Mouse (Mus musculus) hindbrain, embryonic 16.5 days (tissue): ENCODE results near the gene Chst3. TPM values are rescaled to one million over a fixed set of nuclear protein-coding genes. Genes with fewer than 3 reads are reported as not detected.
A peak's percentile ranks its signal among the peaks of the same experiment; 100 is the strongest.
"Not testable (repeated sequence)": the region's sequence is repeated elsewhere in the genome, so short reads cannot be mapped to it uniquely, and the experiment has no call there.

Experiments used
- ATAC-seq: fragments of 200-750 bp; cut with Nextera tagmentation; 2 replicates; pipeline ENCODE4 v1.8.0; 2017; ENCODE audit warnings: moderate TSS enrichment, moderate library complexity
- H3K27ac ChIP-seq: fragments of 300-500 bp; sonication (generic); 2 replicates; pipeline ENCODE4 v1.5.1; 2014; ENCODE audit warnings: low read depth, mild to moderate bottlenecking, control low read depth, low read length, moderate library complexity
- H3K27me3 ChIP-seq: fragments of 300-500 bp; sonication (generic); replicated peaks from 2 replicates; pipeline ENCODE4 v1.6.1; 2014; ENCODE audit warnings: low read length; ENCODE audit not compliant: control insufficient read depth, insufficient read depth
- H3K36me3 ChIP-seq: fragments of 300-500 bp; sonication (generic); 2 replicates; pipeline ENCODE4 v1.6.1; 2014; ENCODE audit warnings: mild to moderate bottlenecking, low read length, moderate library complexity, mixed read lengths; ENCODE audit not compliant: control insufficient read depth, insufficient read depth
- H3K4me1 ChIP-seq: fragments of 300-500 bp; sonication (generic); 2 replicates; pipeline ENCODE4 v1.6.1; 2014; ENCODE audit warnings: low read depth, low read length; ENCODE audit not compliant: control insufficient read depth, insufficient read depth
- H3K4me2 ChIP-seq: fragments of 300-500 bp; sonication (generic); 2 replicates; pipeline ENCODE4 v1.6.1; 2014; ENCODE audit warnings: mild to moderate bottlenecking, low read length, control low read depth, moderate library complexity
- H3K4me3 ChIP-seq: fragments of 300-500 bp; sonication (generic); 2 replicates; pipeline ENCODE4 v1.5.1; 2014; ENCODE audit warnings: mild to moderate bottlenecking, low read length, control low read depth, moderate library complexity
- H3K9ac ChIP-seq: fragments of 300-500 bp; sonication (generic); 2 replicates; pipeline ENCODE4 v1.6.1; 2014; ENCODE audit warnings: low read depth, mild to moderate bottlenecking, control low read depth, low read length, moderate library complexity
- H3K9me3 ChIP-seq: fragments of 300-500 bp; sonication (generic); 2 replicates; pipeline ENCODE4 v1.6.1; 2014; ENCODE audit warnings: mild to moderate bottlenecking, low read length, moderate library complexity; ENCODE audit not compliant: control insufficient read depth
- WGBS: fragments of 180-500 bp; shearing (Covaris S2); extraction: QIAGEN DNeasy Blood & Tissue Kit; methylation state at CpG from one replicate; pipeline ENCODE4 v1.1.7; 2014; 5-methylcytosine and 5-hydroxymethylcytosine counted together
- polyA plus RNA-seq: library from polyadenylated mRNA; unstranded; fragments of >200 nt; fragmentation: Nextera tagmentation; extraction: Ambion mirVana; gene quantifications from 2 replicates; pipeline ENCODE4 v1.2.1, GENCODE M21; 2015

The Chst3 gene
- polyA plus RNA-seq, 1 experiment from 2014 or later: 1.7 TPM

GRCm38 (mm10) chr10:60221571-60222259 lies 2.7 kb upstream of the Chst3 start:
- not testable (repeated sequence) for H3K4me3 ChIP-seq, H3K36me3 ChIP-seq, H3K9ac ChIP-seq, ATAC-seq, H3K27ac ChIP-seq, H3K9me3 ChIP-seq, H3K4me2 ChIP-seq
- peaks cover 12% of the 10 kb centered on the region for H3K27me3 ChIP-seq
- 93% methylated on average over 5 of the region's 5 CpGs for WGBS
- H3K4me1 ChIP-seq: peaks cover 12% of the 10 kb centered on the region

GRCm38 (mm10) chr10:60220607-60221006 lies 1.5 kb upstream of the Chst3 start:
- Histone ChIP-seq H3K9me3 (no peaks in the 10 kb centered on the region), H3K36me3 (no peaks in the 10 kb centered on the region), H3K9ac (no peak overlapping the region), H3K4me1 (peaks cover 12% of the 10 kb centered on the region), H3K4me2 (no peak overlapping the region), H3K27ac (no peak overlapping the region), H3K27me3 (peaks cover 12% of the 10 kb centered on the region), H3K4me3 (no peak overlapping the region)
- 92% methylated on average over 4 of the region's 4 CpGs for WGBS
- ATAC-seq: no peak

- H3K27me3 ChIP-seq: peaks cover 12% of the 10 kb centered on the region
- H3K36me3 ChIP-seq: no peaks in the 10 kb centered on the region
- no peak overlapping the region; the same call in 1 of the 2 replicates for H3K4me2 ChIP-seq
- H3K9me3 ChIP-seq: no peaks in the 10 kb centered on the region
- peaks cover 12% of the 10 kb centered on the region for H3K4me1 ChIP-seq
- no peak for ATAC-seq
- 76% methylated on average over 5 of the region's 5 CpGs for WGBS
- no peak overlapping the region for H3K4me3 ChIP-seq
- no peak overlapping the region for H3K27ac ChIP-seq
- H3K9ac ChIP-seq: no peak overlapping the region
These were observed 1.0 kb upstream of the Chst3 start for GRCm38 (mm10) chr10:60220042-60220523.

GRCm38 (mm10) chr10:60218033-60218590 lies 948 bp downstream of the Chst3 start:
- peak overlapping the region; percentile 60 for H3K4me3 ChIP-seq
- H3K4me2 ChIP-seq: peak overlapping the region; percentile 97
- peak overlapping the region; percentile 73 for H3K27ac ChIP-seq
- no peaks in the 10 kb centered on the region for H3K36me3 ChIP-seq
- WGBS: 5% methylated on average over 18 of the region's 18 CpGs
- no peaks in the 10 kb centered on the region for H3K9me3 ChIP-seq
- H3K4me1 ChIP-seq: peaks cover 19% of the 10 kb centered on the region
- H3K9ac ChIP-seq: peak overlapping the region; percentile 72
- ATAC-seq: no peak
- H3K27me3 ChIP-seq: peaks cover 12% of the 10 kb centered on the region

GRCm38 (mm10) chr10:60216331-60217095 lies 2.5 kb downstream of the Chst3 start:
- Histone ChIP-seq H3K27ac (no peak overlapping the region), H3K27me3 (peaks cover 12% of the 10 kb centered on the region), H3K9me3 (no peaks in the 10 kb centered on the region), H3K9ac (no peak overlapping the region), H3K4me3 (no peak overlapping the region), H3K4me1 (peaks cover 33% of the 10 kb centered on the region), H3K4me2 (no peak overlapping the region; the same call in 1 of the 2 replicates), H3K36me3 (no peaks in the 10 kb centered on the region)
- 81% methylated on average over 11 of the region's 11 CpGs for WGBS
- ATAC-seq: no peak

GRCm38 (mm10) chr10:60215077-60215960 lies 3.7 kb downstream of the Chst3 start:
- Histone ChIP-seq H3K4me1 (peaks cover 33% of the 10 kb centered on the region), H3K27me3 (peaks cover 12% of the 10 kb centered on the region), H3K4me2 (peak overlapping the region; percentile 25), H3K27ac (peak overlapping the region; percentile 54; the same call in 1 of the 2 replicates), H3K4me3 (no peak overlapping the region), H3K9ac (no peak overlapping the region), H3K36me3 (no peaks in the 10 kb centered on the region), H3K9me3 (no peaks in the 10 kb centered on the region)
- no peak for ATAC-seq
- WGBS: 61% methylated on average over 14 of the region's 14 CpGs

GRCm38 (mm10) chr10:60212589-60213379 lies 6.3 kb downstream of the Chst3 start:
- Histone ChIP-seq H3K4me2 (no peak overlapping the region), H3K36me3 (no peaks in the 10 kb centered on the region), H3K4me3 (no peak overlapping the region), H3K9me3 (no peaks in the 10 kb centered on the region), H3K9ac (no peak overlapping the region), H3K27me3 (no peaks in the 10 kb centered on the region), H3K27ac (peak overlapping the region; percentile 48; the same call in 1 of the 2 replicates), H3K4me1 (peaks cover 32% of the 10 kb centered on the region)
- 0 out of 2 replicates have a peak, but pooled peaks have one; percentile 25 for ATAC-seq
- 34% methylated on average over 11 of the region's 11 CpGs for WGBS

- H3K4me3 ChIP-seq: no peak overlapping the region
- ATAC-seq: no peak
- H3K9ac ChIP-seq: no peak overlapping the region
- H3K9me3 ChIP-seq: no peaks in the 10 kb centered on the region
- no peak overlapping the region for H3K4me2 ChIP-seq
- H3K27ac ChIP-seq: peak overlapping the region; percentile 26; the same call in 1 of the 2 replicates
- H3K4me1 ChIP-seq: peaks cover 32% of the 10 kb centered on the region
- H3K27me3 ChIP-seq: no peaks in the 10 kb centered on the region
- 46% methylated on average over 8 of the region's 8 CpGs for WGBS
- H3K36me3 ChIP-seq: no peaks in the 10 kb centered on the region
These were observed 7.5 kb downstream of the Chst3 start for GRCm38 (mm10) chr10:60211501-60212005.
